Mouse (Mus musculus) liver, adult 2 months (tissue): ENCODE measurements around the gene Eed.

ENCODE experiments used
- CTCF ChIP-seq: fragments of 200-500 bp; IDR thresholded peaks from 2 replicates; pipeline ENCODE4 v1.5.1; 2011; ENCODE audit warnings: low read depth, low read length, control low read depth
- POLR2A ChIP-seq: fragments of 200-500 bp; IDR thresholded peaks from 2 replicates; pipeline ENCODE4 v1.6.1; 2011; ENCODE audit warnings: low read length, control low read depth; ENCODE audit not compliant: insufficient read depth; ENCODE audit errors: extremely low read depth

GRCm38 (mm10) chr7:89908899-89909621 is 71.7 kb downstream of the Eed start:
- TF ChIP-seq POLR2A (no peak), CTCF (no peak)
